Mouse (Mus musculus) embryonic facial prominence, embryonic 13.5 days (tissue): ENCODE data around the gene Flvcr1. TPM values are rescaled to one million over a fixed set of nuclear protein-coding genes. Genes with fewer than 3 reads are reported as not detected.

Experiments used
- ATAC-seq: fragments of 200-750 bp; cut with Nextera tagmentation; 2 replicates; pipeline ENCODE4 v1.8.0; 2017; ENCODE audit warnings: low read depth; ENCODE audit not compliant: insufficient number of reproducible peaks, insufficient read depth, low FRiP score, low TSS enrichment
- H3K27ac ChIP-seq: fragments of 300-500 bp; sonication (generic); 2 replicates; pipeline ENCODE4 v1.5.1; 2015; ENCODE audit warnings: moderate library complexity, mild to moderate bottlenecking, inconsistent platforms
- H3K27me3 ChIP-seq: fragments of 300-500 bp; sonication (generic); 2 replicates; pipeline ENCODE4 v1.6.1; 2015; ENCODE audit warnings: mild to moderate bottlenecking, inconsistent platforms
- H3K36me3 ChIP-seq: fragments of 300-500 bp; sonication (generic); 2 replicates; pipeline ENCODE4 v1.6.1; 2015; ENCODE audit warnings: mild to moderate bottlenecking, inconsistent platforms
- H3K4me1 ChIP-seq: fragments of 300-500 bp; sonication (generic); 2 replicates; pipeline ENCODE4 v1.6.1; 2015; ENCODE audit warnings: inconsistent platforms
- H3K4me2 ChIP-seq: fragments of 300-500 bp; sonication (generic); 2 replicates; pipeline ENCODE4 v1.6.1; 2015; ENCODE audit warnings: moderate library complexity, mild to moderate bottlenecking, inconsistent platforms
- H3K4me3 ChIP-seq: fragments of 300-500 bp; sonication (generic); 2 replicates; pipeline ENCODE4 v1.5.1; 2015; ENCODE audit warnings: mild to moderate bottlenecking, inconsistent platforms
- H3K9ac ChIP-seq: fragments of 300-500 bp; sonication (generic); 2 replicates; pipeline ENCODE4 v1.6.1; 2015; ENCODE audit warnings: mild to moderate bottlenecking, inconsistent platforms
- H3K9me3 ChIP-seq: fragments of 300-500 bp; sonication (generic); 2 replicates; pipeline ENCODE4 v1.6.1; 2016; ENCODE audit warnings: inconsistent platforms
- WGBS: fragments of 180-500 bp; shearing (Covaris S2); methylation state at CpG from one replicate; pipeline ENCODE4 v1.1.7; 2015; ENCODE audit warnings: mixed read lengths; 5-methylcytosine and 5-hydroxymethylcytosine counted together
- polyA plus RNA-seq: library from polyadenylated mRNA; unstranded; fragments of >200 nt; fragmentation: Nextera tagmentation; extraction: Ambion mirVana; gene quantifications from 2 replicates; pipeline ENCODE4 v1.2.1, GENCODE M21; 2015

Flvcr1 gene
- polyA plus RNA-seq, 1 experiment from 2014 or later, result 7.0 TPM

DNA sequence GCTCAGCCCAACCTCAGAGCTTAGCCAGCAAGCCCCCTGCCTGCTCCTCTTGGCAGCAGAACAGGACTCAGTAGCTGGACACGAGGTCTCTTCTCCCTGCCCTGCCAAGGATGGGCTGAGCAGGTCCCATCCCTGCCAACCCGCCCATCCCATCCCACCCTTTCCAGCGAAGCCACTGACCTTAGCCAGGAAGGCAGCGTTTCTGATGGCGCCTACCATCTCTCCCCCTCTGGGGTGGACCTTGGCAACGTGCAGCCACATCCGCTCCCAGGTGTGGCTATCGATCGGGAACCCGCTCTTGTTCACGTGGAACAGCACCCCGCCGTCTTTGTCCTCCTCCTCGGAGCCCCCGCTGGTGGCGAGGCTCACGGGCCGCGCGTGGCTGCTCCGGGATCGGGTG, 48.0 kb downstream of the Flvcr1 start:
- Histone ChIP-seq H3K9ac (peak overlapping the region; percentile 94), H3K36me3 (peaks cover 32% of the 10 kb centered on the region), H3K4me2 (peak overlapping the region; percentile 89), H3K4me3 (peak overlapping the region; percentile 73), H3K4me1 (peaks cover 32% of the 10 kb centered on the region), H3K27me3 (no peaks in the 10 kb centered on the region), H3K27ac (peak overlapping the region; percentile 97), H3K9me3 (no peaks in the 10 kb centered on the region)
- 0% methylated on average over 22 of the region's 22 CpGs for WGBS
- no peak for ATAC-seq

DNA sequence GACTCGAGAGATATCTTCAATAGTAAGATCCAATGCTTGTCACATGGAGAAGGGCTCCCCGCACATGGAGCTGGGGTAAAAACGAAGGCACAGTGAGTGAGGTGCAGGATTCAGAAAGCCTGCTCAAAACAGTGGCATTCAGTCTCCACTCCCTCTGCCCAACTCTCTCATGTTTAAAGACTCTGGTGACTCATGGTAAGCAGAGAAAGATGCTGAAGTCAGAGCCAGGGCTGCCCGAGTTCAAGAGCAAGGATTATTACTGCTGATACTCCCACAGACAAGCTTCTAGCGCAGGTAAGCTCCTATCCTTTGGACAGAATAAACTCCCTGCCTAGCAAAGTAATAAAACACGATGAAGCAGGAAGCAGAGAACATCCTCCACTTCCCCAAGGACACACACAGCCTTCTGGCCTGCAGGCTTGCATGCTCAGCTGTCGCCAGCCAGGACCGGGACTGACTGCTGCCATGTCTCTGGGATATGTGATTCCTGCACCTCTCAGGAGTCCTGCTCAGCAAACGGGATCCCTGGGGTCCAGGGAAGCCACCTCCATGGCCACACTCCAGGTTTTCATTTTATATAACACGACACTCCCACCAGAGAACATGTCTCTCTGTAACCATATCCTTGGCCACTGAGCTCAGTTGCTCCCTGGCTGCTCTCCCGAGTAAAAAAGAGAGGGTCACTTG, 48.9 kb downstream of the Flvcr1 start:
- Histone ChIP-seq H3K27ac (no peak overlapping the region), H3K9ac (peak overlapping the region; percentile 94), H3K27me3 (no peaks in the 10 kb centered on the region), H3K4me3 (peak overlapping the region; percentile 73), H3K4me1 (peaks cover 32% of the 10 kb centered on the region), H3K9me3 (no peaks in the 10 kb centered on the region), H3K36me3 (peaks cover 41% of the 10 kb centered on the region), H3K4me2 (peak overlapping the region; percentile 89)
- 33% methylated on average over 11 of the region's 11 CpGs for WGBS
- no peak for ATAC-seq

DNA sequence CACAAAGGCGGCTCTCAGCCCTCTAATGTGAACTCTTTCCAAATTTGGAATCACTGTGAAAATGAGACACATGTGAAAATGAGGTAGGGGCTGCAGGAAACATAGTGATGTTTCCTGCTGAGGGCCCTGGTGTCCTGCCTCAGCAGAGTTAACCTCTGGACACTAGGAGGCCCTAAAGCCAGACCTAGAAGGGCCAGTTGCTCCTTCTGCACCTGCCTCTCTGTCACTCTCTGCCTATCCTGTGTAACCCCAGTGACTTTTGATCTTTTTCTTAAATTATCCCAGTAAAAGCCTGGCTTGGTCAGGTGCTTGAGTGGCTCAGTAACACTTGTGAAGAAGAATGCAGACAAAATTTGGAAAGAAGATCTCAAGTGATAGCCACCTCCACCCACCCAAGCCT, 51.1 kb downstream of the Flvcr1 start:
- no peaks in the 10 kb centered on the region for H3K27me3 ChIP-seq
- no peak overlapping the region for H3K4me3 ChIP-seq
- no peak overlapping the region for H3K27ac ChIP-seq
- H3K4me1 ChIP-seq, result peaks cover 32% of the 10 kb centered on the region
- H3K9ac ChIP-seq, result no peak overlapping the region
- H3K36me3 ChIP-seq, result peaks cover 63% of the 10 kb centered on the region
- no peaks in the 10 kb centered on the region for H3K9me3 ChIP-seq
- 68% methylated on average over 1 of the region's 1 CpGs for WGBS
- H3K4me2 ChIP-seq, result no peak overlapping the region
- no peak for ATAC-seq

DNA sequence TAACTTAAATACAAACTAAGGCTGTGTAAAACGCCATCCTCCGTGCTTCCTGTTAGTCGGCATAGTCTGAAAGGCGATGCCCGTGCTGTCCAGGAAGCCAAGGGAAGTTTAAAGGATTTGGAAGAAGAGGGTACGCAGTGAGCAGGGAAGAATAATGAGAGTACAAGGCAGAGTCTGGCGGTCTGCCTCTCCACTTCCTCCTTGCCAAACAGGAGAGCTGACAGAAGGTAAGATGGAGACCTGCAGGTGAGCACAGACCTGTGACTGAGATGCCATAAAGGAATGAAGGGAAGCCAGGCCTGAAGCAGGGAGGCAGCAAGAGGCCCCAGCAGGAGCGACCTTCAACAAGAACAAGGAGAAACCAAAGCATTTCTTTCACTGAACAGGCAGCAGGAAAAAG, 51.8 kb downstream of the Flvcr1 start:
- WGBS, result 87% methylated on average over 8 of the region's 8 CpGs

DNA sequence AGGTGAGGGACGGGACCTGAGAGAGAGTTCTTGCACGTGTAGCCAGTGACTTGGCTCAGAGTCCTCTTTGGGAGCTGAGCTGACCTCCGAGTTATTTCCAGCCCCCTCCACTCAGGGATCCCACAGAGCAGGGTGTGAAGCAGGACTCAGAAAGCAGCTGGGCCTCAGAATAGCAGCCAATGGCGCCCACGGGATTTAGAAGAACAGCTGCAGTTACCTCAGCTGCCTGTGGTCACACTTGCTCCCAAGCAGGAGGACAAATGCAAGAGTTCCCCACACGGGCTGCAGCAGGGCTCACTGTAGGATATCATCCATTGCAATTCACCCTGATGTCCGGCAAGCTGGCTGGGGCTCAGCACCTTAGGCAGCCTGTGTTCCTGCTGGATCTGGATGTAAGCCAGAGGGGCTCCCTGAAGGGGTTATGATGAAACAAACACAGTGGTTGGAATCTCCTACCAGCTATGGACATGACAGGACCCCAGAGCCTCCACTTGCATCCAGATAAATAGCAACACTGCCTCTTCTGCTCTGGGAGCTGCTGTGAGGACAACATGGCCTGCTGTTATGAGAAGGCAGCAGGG, 53.3 kb downstream of the Flvcr1 start:
- H3K4me2 ChIP-seq, result no peak overlapping the region
- H3K4me3 ChIP-seq, result no peak overlapping the region
- no peaks in the 10 kb centered on the region for H3K27me3 ChIP-seq
- peaks cover 83% of the 10 kb centered on the region for H3K36me3 ChIP-seq
- no peaks in the 10 kb centered on the region for H3K9me3 ChIP-seq
- no peak overlapping the region for H3K9ac ChIP-seq
- 76% methylated on average over 7 of the region's 7 CpGs for WGBS
- 0 out of 2 replicates have a peak overlapping the region, but pooled peaks have one; percentile 11 for H3K27ac ChIP-seq
- H3K4me1 ChIP-seq, result peaks cover 30% of the 10 kb centered on the region
- no peak for ATAC-seq

More for the DNA sequence above, 51.8 kb downstream of the Flvcr1 start:
- ATAC-seq, result no peak
- H3K27me3 ChIP-seq, result no peaks in the 10 kb centered on the region
- H3K9me3 ChIP-seq, result no peaks in the 10 kb centered on the region
- H3K27ac ChIP-seq, result no peak overlapping the region
- H3K4me1 ChIP-seq, result peaks cover 32% of the 10 kb centered on the region
- no peak overlapping the region for H3K4me2 ChIP-seq
- H3K9ac ChIP-seq, result no peak overlapping the region
- peaks cover 70% of the 10 kb centered on the region for H3K36me3 ChIP-seq
- no peak overlapping the region for H3K4me3 ChIP-seq

DNA sequence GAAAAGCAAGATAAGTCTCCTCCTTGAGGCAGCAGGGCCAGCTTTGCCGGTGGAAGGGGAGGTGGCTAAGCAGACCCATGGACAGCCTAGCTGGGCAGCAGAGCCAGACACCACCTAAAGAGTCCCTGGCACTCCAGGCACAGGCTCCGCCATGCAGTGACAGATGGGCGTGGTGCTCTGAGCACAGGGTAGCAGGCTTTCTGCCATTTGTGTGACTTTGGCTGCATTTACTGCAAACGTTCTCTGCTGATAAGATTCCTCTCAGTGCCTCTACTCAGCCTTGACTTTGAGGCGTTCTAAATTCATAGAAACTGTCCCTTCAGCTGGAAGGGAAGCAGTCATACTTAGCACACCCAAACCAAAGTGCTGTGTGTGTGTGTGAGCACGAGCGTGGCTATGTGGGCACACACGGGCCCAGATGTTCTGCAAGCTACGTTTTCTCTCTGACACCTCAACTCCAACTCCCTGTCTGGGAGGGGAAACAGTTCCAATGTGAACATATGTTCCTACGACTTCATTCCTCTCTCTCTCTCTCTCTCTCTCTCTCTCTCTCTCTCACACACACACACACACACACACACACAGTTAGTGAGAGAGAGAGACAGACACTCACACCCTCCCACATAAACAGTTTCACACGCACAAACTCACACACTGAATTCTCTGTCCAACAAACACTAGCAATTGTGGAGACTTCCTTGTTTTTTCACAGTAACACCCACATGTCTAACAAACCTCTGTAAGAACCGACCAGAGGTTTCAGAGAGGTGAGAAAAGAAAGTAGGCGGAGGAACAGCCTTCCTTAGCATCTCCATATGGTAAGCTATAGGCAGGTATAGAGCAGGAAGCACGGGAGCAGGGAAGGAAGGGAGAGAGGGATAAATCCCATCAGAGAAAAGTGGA, 54.0 kb downstream of the Flvcr1 start:
- Histone ChIP-seq H3K36me3 (peaks cover 89% of the 10 kb centered on the region), H3K4me3 (no peak overlapping the region), H3K27me3 (no peaks in the 10 kb centered on the region), H3K9me3 (no peaks in the 10 kb centered on the region), H3K4me2 (no peak overlapping the region), H3K4me1 (peaks cover 22% of the 10 kb centered on the region), H3K9ac (no peak overlapping the region), H3K27ac (no peak overlapping the region)
- WGBS, result 85% methylated on average over 14 of the region's 14 CpGs
- no peak for ATAC-seq

DNA sequence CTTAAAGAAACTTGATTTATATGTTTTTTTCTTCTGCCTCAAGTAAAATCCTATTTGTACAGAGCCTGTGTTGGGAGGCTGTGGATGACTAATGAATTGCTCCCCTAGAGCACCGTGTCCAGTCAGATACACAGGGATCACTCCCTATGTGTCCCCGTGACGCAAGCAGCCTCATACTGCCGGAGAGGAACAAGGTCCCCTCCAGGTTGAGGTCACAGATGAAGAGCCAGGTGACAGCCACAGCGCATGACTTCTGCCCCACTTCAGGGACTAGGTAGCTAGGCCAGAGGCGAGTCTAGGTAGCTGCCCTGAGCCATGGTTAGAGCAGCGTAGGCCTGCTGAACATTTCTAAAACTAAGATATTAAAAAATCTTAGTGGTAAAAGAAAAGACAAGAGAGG, 57.9 kb downstream of the Flvcr1 start:
- no peak overlapping the region for H3K27ac ChIP-seq
- 92% methylated on average over 7 of the region's 7 CpGs for WGBS

DNA sequence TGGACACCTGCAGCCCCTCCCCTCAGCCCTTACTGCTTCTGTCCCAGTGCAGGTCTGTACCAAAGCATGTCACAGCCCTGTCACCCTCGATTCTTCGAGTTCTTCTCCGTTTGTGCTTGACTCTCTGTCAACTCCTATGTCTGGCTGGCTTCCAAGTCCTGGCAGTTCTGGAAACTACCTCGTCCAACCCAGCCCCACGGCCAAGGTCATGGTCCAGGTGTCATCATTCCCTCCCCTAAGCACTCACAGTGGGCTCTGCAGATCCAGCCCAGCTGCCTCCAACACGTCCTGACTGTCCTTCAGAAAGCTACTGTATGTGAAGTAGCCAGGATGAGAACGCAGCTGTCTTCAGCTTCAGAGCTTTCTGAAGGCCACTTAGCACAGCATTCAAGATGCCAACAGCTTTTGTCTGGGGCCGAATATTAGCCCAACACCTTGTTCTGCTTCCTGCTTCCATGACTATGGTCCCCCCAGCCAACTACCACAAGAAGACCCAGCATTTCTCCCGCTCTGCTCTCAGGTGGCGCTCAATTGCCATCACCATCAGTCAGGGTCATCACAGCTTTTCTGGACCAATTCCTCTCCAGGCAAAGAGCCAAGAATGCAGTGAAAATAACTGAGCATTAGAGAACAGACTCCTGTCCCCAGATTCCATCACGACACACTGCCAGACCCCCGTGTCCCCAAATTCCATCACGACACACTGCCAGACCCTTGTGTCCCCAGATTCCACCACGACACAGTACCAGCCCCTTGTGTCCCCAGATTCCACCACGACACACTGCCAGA, 60.8 kb downstream of the Flvcr1 start:
- no peaks in the 10 kb centered on the region for H3K4me1 ChIP-seq
- H3K9me3 ChIP-seq, result no peaks in the 10 kb centered on the region
- no peak for ATAC-seq
- H3K4me2 ChIP-seq, result no peak overlapping the region
- peaks cover 92% of the 10 kb centered on the region for H3K36me3 ChIP-seq
- H3K27me3 ChIP-seq, result no peaks in the 10 kb centered on the region
- WGBS, result 85% methylated on average over 15 of the region's 15 CpGs
- no peak overlapping the region for H3K9ac ChIP-seq
- H3K27ac ChIP-seq, result no peak overlapping the region
- no peak overlapping the region for H3K4me3 ChIP-seq

More for the DNA sequence above, 57.9 kb downstream of the Flvcr1 start:
- Histone ChIP-seq H3K4me1 (no peaks in the 10 kb centered on the region), H3K27me3 (no peaks in the 10 kb centered on the region), H3K9me3 (no peaks in the 10 kb centered on the region), H3K4me2 (no peak overlapping the region), H3K36me3 (peaks cover 93% of the 10 kb centered on the region), H3K4me3 (no peak overlapping the region), H3K9ac (0 out of 2 replicates have a peak overlapping the region, but pooled peaks have one; percentile 17)
- no peak for ATAC-seq

DNA sequence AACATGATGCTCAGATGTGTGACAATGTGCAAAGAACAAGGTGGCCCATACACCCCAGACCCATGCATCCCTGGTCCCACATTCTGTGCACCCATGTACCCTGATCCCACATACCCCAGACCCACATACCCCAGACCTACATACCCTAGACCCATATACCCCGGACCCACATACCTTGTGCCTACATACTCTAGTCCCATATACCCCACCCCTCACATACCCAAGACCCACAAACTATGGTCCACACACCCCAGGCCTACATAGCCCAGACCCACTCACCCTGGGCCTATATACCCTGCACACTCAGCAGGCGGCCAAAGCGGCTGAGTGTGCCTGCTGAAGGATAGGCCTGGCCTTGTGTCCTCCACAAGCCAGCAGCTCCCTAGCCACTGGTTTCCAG, 63.2 kb downstream of the Flvcr1 start:
- Histone ChIP-seq H3K4me1 (no peaks in the 10 kb centered on the region), H3K9me3 (no peaks in the 10 kb centered on the region), H3K4me3 (no peak overlapping the region), H3K27ac (no peak overlapping the region), H3K36me3 (peaks cover 93% of the 10 kb centered on the region), H3K4me2 (no peak overlapping the region), H3K9ac (no peak overlapping the region), H3K27me3 (no peaks in the 10 kb centered on the region)
- 90% methylated on average over 3 of the region's 3 CpGs for WGBS
- ATAC-seq, result 0 out of 2 replicates have a peak, but pooled peaks have one; percentile 35

DNA sequence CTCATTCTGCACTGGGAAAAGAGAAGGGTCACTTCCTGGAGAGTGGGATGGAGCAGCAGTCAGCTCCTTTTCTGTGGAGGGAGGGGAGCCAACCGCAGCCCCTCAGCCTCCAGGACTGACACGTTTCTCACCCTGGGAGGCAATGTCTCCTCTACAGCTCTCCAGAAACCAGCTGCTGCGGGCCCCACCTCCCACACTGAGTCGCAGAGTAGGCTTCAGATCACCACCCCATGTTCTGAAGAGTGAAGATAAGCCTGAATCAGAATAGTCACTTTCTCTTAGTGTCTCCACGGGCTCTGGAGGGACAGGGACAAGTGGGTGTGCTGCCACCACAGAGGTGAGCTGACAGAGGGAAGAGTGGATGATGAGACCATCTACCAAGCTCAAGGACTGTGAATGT, 67.1 kb downstream of the Flvcr1 start:
- WGBS, result 86% methylated on average over 5 of the region's 5 CpGs
- Histone ChIP-seq H3K9ac (no peak overlapping the region), H3K27ac (no peak overlapping the region), H3K9me3 (no peaks in the 10 kb centered on the region), H3K4me2 (no peak overlapping the region), H3K36me3 (peaks cover 97% of the 10 kb centered on the region), H3K27me3 (no peaks in the 10 kb centered on the region), H3K4me3 (no peak overlapping the region), H3K4me1 (peaks cover under 1% of the 10 kb centered on the region; the same call in 1 of the 2 replicates)
- no peak for ATAC-seq
